13 mouse cellular contexts compared by ENCODE assay signal in the genomic region with DNA sequence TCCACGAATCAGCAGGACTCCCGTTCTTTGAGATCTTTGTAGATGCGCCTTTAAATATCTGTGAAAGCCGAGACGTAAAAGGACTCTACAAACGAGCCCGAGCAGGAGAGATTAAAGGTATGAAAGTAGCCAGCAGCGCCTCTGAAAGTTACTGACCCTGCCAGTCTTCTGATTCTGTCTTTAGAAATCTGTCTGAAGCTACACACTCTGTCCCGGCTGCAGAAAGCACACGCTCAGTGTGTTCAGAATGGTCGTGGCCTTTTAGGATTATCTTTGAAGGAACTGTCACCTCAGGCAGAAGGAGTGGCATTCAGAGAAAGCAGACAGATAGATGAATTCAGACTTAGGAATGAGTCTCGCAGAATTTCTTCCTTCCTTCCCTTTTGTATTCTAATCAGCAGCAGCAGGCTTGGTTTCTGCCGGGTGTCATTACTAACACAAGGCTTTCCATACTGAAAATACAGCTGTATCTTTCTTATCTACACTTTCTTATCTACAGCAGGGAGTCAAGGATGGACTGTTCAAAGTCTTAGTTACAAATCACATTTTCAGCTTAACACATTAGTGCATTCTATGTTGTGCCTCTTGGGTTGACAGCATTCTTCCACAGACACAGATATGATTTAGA. TPM values are rescaled to one million over a fixed set of nuclear protein-coding genes. Genes with fewer than 3 reads are reported as not detected.
DNase-seq lines count a peak whose midpoint lies in the region; ATAC-seq and TF ChIP-seq lines count a peak whose summit lies in the region.
"Had no signal": no experiment of that assay in that cellular context is flagged by ENCODE, and none has a peak within 500 bp of the region (broad histone marks: within the 10 kb centered on the region; RNA-seq: fewer than 3 reads in every experiment).

No protein-coding gene starts in this region.

- no peak for TF ChIP-seq CTCF in G1E (IDR thresholded peaks at IDR 0.05; ENCODE audit: low read depth, low read length)

- peaks cover 14% of the 10 kb centered on the region for H3K36me3 ChIP-seq in heart, embryonic 12.5 days
- peaks cover 76% of the 10 kb centered on the region for H3K36me3 ChIP-seq in G1E (replicated peaks)
- H3K36me3 ChIP-seq in intestine, embryonic 16.5 days (ENCODE audit: control insufficient read depth, insufficient read depth, low read length), result no peaks in the 10 kb centered on the region
- H3K36me3 ChIP-seq in hindbrain, embryonic 13.5 days, result no peaks in the 10 kb centered on the region
- H3K36me3 ChIP-seq: lung, embryonic 15.5 days had no signal

- peak overlapping the region; percentile 55 for H3K4me2 ChIP-seq in heart, embryonic 12.5 days
- peak overlapping the region; percentile 28; the same call in 1 of the 2 replicates for H3K4me2 ChIP-seq in intestine, embryonic 16.5 days (ENCODE audit: low read depth, low read length)
- no peak overlapping the region for H3K4me2 ChIP-seq in hindbrain, embryonic 13.5 days
- H3K4me2 ChIP-seq: embryonic facial prominence, embryonic 13.5 days; lung, embryonic 15.5 days had no signal

- DNase-seq in heart, postnatal 36 days, result no peak
- peak; percentile 46 for DNase-seq in G1E (ENCODE audit: low spot score)
- DNase-seq in left cerebral cortex, postnatal 4 days, result no peak
- no peak for DNase-seq in frontal cortex, adult 2 months (ENCODE audit: extremely low spot score in 1 of 2, low spot score in 1 of 2)
- DNase-seq: adrenal gland, postnatal 25 days; heart, adult 2 months had no signal

- no peaks in the 10 kb centered on the region for H3K27me3 ChIP-seq in heart, embryonic 12.5 days (replicated peaks)
- H3K27me3 ChIP-seq in G1E (ENCODE audit: insufficient read depth, low read length), result no peaks in the 10 kb centered on the region
- no peaks in the 10 kb centered on the region for H3K27me3 ChIP-seq in intestine, embryonic 16.5 days (replicated peaks; ENCODE audit: control insufficient read depth, insufficient read depth, low read length)
- H3K27me3 ChIP-seq in hindbrain, embryonic 13.5 days, result no peaks in the 10 kb centered on the region
- H3K27me3 ChIP-seq: embryonic facial prominence, embryonic 13.5 days; lung, embryonic 15.5 days had no signal

- intact Hi-C loops in heart, postnatal 36 days (cut with DNase I), result no loop called here
- intact Hi-C loops in left cerebral cortex, postnatal 4 days (cut with DNase I), result no loop called here

- ATAC-seq in heart, embryonic 12.5 days (ENCODE audit: insufficient number of reproducible peaks, low FRiP score), result no peak
- peak; percentile 75 for ATAC-seq in G1E (ENCODE audit: extremely low read depth, insufficient number of reproducible peaks, low FRiP score, poor library complexity, severe bottlenecking)
- peak; percentile 85 for ATAC-seq in intestine, embryonic 16.5 days
- ATAC-seq in megakaryocyte-erythroid progenitor cell, adult 5-6 weeks (replicated peaks; ENCODE audit: low FRiP score, low TSS enrichment, poor library complexity, severe bottlenecking), result peak; percentile 51
- no peak for ATAC-seq in hindbrain, embryonic 13.5 days (ENCODE audit: low FRiP score)

- no peaks in the 10 kb centered on the region for H3K9me3 ChIP-seq in heart, embryonic 12.5 days (replicated peaks)
- no peaks in the 10 kb centered on the region for H3K9me3 ChIP-seq in G1E (replicated peaks)
- H3K9me3 ChIP-seq in intestine, embryonic 16.5 days (ENCODE audit: control insufficient read depth, low read length), result no peaks in the 10 kb centered on the region
- H3K9me3 ChIP-seq in hindbrain, embryonic 13.5 days, result no peaks in the 10 kb centered on the region
- H3K9me3 ChIP-seq: embryonic facial prominence, embryonic 13.5 days; lung, embryonic 15.5 days had no signal

- H3K4me3 ChIP-seq in heart, embryonic 12.5 days, result no peak overlapping the region
- peak overlapping the region; percentile 54; the same call in 1 of the 2 replicates for H3K4me3 ChIP-seq in G1E (ENCODE audit: low read depth, low read length)
- H3K4me3 ChIP-seq in intestine, embryonic 16.5 days (ENCODE audit: low read length), result no peak overlapping the region
- H3K4me3 ChIP-seq in hindbrain, embryonic 13.5 days, result no peak overlapping the region
- H3K4me3 ChIP-seq: embryonic facial prominence, embryonic 13.5 days; heart, adult 2 months; lung, embryonic 15.5 days had no signal

- 21% methylated on average over 13 of the region's 13 CpGs for WGBS in heart, embryonic 12.5 days
- WGBS in intestine, embryonic 16.5 days, result 47% methylated on average over 13 of the region's 13 CpGs
- WGBS in hindbrain, embryonic 13.5 days, result 65% methylated on average over 13 of the region's 13 CpGs

- peaks cover 19% of the 10 kb centered on the region for H3K4me1 ChIP-seq in heart, embryonic 12.5 days (replicated peaks)
- peaks cover 36% of the 10 kb centered on the region for H3K4me1 ChIP-seq in G1E (ENCODE audit: insufficient read depth, low read depth, low read length)
- H3K4me1 ChIP-seq in intestine, embryonic 16.5 days (ENCODE audit: control insufficient read depth, insufficient read depth, low read length), result peaks cover 5% of the 10 kb centered on the region; the same call in 1 of the 2 replicates
- H3K4me1 ChIP-seq in hindbrain, embryonic 13.5 days (replicated peaks), result no peaks in the 10 kb centered on the region
- H3K4me1 ChIP-seq: embryonic facial prominence, embryonic 13.5 days had no signal

- H3K9ac ChIP-seq in heart, embryonic 12.5 days, result no peak overlapping the region; the same call in 1 of the 2 replicates
- H3K9ac ChIP-seq in intestine, embryonic 16.5 days (ENCODE audit: low read depth, low read length), result no peak overlapping the region
- no peak overlapping the region for H3K9ac ChIP-seq in hindbrain, embryonic 13.5 days
- H3K9ac ChIP-seq: embryonic facial prominence, embryonic 13.5 days; lung, embryonic 15.5 days had no signal

- no peak overlapping the region for H3K27ac ChIP-seq in heart, embryonic 12.5 days (ENCODE audit: poor library complexity, severe bottlenecking)
- peak overlapping the region; percentile 33 for H3K27ac ChIP-seq in intestine, embryonic 16.5 days (ENCODE audit: low read length)
- H3K27ac ChIP-seq in hindbrain, embryonic 13.5 days, result no peak overlapping the region
- H3K27ac ChIP-seq: embryonic facial prominence, embryonic 13.5 days; kidney, postnatal 0 days; lung, embryonic 15.5 days had no signal

RNA-seq across cellular contexts. Expression of gene Papss2, which starts 42.8 kb away (rescaled TPM):
- polyA plus RNA-seq in heart, embryonic 12.5 days (2016; fragmentation: Nextera tagmentation; extraction: Ambion mirVana), result 27.1 and 27.5 TPM in 2 replicates
- 10 to 100 TPM; 12.9 to 15.2 TPM for total RNA-seq in heart, postnatal 36 days (2021)
- total RNA-seq in G1E (2014; fragmentation: Nextera tagmentation) (66.2 and 85.0 TPM in 2 replicates), G1E (2017) (139 and 164 TPM in 2 replicates)
- polyA plus RNA-seq in G1E (2012), result 4.3 and 7.0 TPM in 2 replicates
- 11.0 and 13.5 TPM in 2 replicates for polyA plus RNA-seq in intestine, embryonic 16.5 days (2015; fragmentation: Nextera tagmentation; extraction: Ambion mirVana)
- 0.82 and 0.96 TPM in 2 replicates for total RNA-seq in megakaryocyte-erythroid progenitor cell, adult 5-6 weeks (2014; fragmentation: Nextera tagmentation)
- total RNA-seq in megakaryocyte-erythroid progenitor cell, adult 5-6 weeks (2017), result 0.38 and 0.61 TPM in 2 replicates
- 1 to 10 TPM; 2.2 to 2.8 TPM for total RNA-seq in left cerebral cortex, postnatal 4 days (2021)
- 1.1 and 1.2 TPM in 2 replicates for polyA plus RNA-seq in hindbrain, embryonic 13.5 days (2015; fragmentation: Nextera tagmentation; extraction: Ambion mirVana)
- polyA plus RNA-seq in frontal cortex, adult 2 months (2012; rRNA removed), result 9.6 and 10.0 TPM in 2 replicates

Comparison
In these comparisons a context has a peak if more than half of its experiments do, and no peak if none do; other contexts are left out.
1. ATAC-seq: peak in G1E (single experiment), intestine, embryonic 16.5 days (single experiment) and megakaryocyte-erythroid progenitor cell, adult 5-6 weeks (single experiment); none in heart, embryonic 12.5 days (single experiment) and hindbrain, embryonic 13.5 days (single experiment).